Mouse (Mus musculus): ENCODE results near the gene Tsga10ip. TPM values are rescaled to one million over a fixed set of nuclear protein-coding genes. Genes with fewer than 3 reads are reported as not detected.

Gene Tsga10ip
- polyA plus RNA-seq, 1 experiment from 2014 or later = not detected

GRCm38 (mm10) chr19:5348526-5349501 is 53.5 kb downstream of the Tsga10ip start:
- Histone ChIP-seq H3K27ac (replicated peaks; ENCODE audit: low read depth, low read length) (no peak overlapping the region), H3K9me3 (ENCODE audit: control insufficient read depth, low read length) (no peaks in the 10 kb centered on the region), H3K4me2 (ENCODE audit: low read length) (peak overlapping the region; percentile 60), H3K4me1 (ENCODE audit: control insufficient read depth, insufficient read depth, low read length) (peaks cover 5% of the 10 kb centered on the region; the same call in 1 of the 2 replicates), H3K27me3 (ENCODE audit: control insufficient read depth, insufficient read depth, low read length) (no peaks in the 10 kb centered on the region), H3K36me3 (ENCODE audit: control insufficient read depth, insufficient read depth, low read length) (no peaks in the 10 kb centered on the region), H3K9ac (replicated peaks; ENCODE audit: low read length) (peak overlapping the region; percentile 64), H3K4me3 (replicated peaks; ENCODE audit: low read depth, low read length) (peak overlapping the region; percentile 34)
- ATAC-seq (ENCODE audit: low FRiP score, low TSS enrichment) (no peak; the same call in 1 of the 2 replicates), DNase-seq (peak; percentile 77)
- WGBS = 6% methylated on average over 34 of the region's 34 CpGs

- Histone ChIP-seq H3K27me3 (ENCODE audit: control insufficient read depth, insufficient read depth, low read length) (no peaks in the 10 kb centered on the region), H3K4me2 (ENCODE audit: low read length) (no peak overlapping the region), H3K36me3 (ENCODE audit: control insufficient read depth, insufficient read depth, low read length) (no peaks in the 10 kb centered on the region), H3K4me3 (replicated peaks; ENCODE audit: low read depth, low read length) (no peak overlapping the region), H3K9me3 (ENCODE audit: control insufficient read depth, low read length) (no peaks in the 10 kb centered on the region), H3K4me1 (ENCODE audit: control insufficient read depth, insufficient read depth, low read length) (peaks cover 5% of the 10 kb centered on the region; the same call in 1 of the 2 replicates), H3K27ac (replicated peaks; ENCODE audit: low read depth, low read length) (no peak overlapping the region), H3K9ac (replicated peaks; ENCODE audit: low read length) (no peak overlapping the region)
- ATAC-seq (ENCODE audit: low FRiP score, low TSS enrichment) (no peak), DNase-seq (no peak)
- 77% methylated on average over 6 of the region's 6 CpGs for WGBS
Observed at GRCm38 (mm10) chr19:5348064-5348463, 54.3 kb downstream of the Tsga10ip start.

GRCm38 (mm10) chr19:5345297-5346131 is 56.8 kb downstream of the Tsga10ip start:
- no peaks in the 10 kb centered on the region for H3K36me3 ChIP-seq (ENCODE audit: control insufficient read depth, insufficient read depth, low read length)
- DNase-seq (no peak), ATAC-seq (ENCODE audit: low FRiP score, low TSS enrichment) (no peak)
- no peak overlapping the region for H3K27ac ChIP-seq (replicated peaks; ENCODE audit: low read depth, low read length)
- no peak overlapping the region for H3K4me3 ChIP-seq (replicated peaks; ENCODE audit: low read depth, low read length)
- H3K9ac ChIP-seq (replicated peaks; ENCODE audit: low read length) = no peak overlapping the region
- 85% methylated on average over 6 of the region's 6 CpGs for WGBS
- no peaks in the 10 kb centered on the region for H3K27me3 ChIP-seq (ENCODE audit: control insufficient read depth, insufficient read depth, low read length)
- H3K9me3 ChIP-seq (ENCODE audit: control insufficient read depth, low read length) = no peaks in the 10 kb centered on the region
- H3K4me2 ChIP-seq (ENCODE audit: low read length) = no peak overlapping the region
- peaks cover 5% of the 10 kb centered on the region; the same call in 1 of the 2 replicates for H3K4me1 ChIP-seq (ENCODE audit: control insufficient read depth, insufficient read depth, low read length)

- Histone ChIP-seq H3K4me1 (ENCODE audit: control insufficient read depth, insufficient read depth, low read length) (no peaks in the 10 kb centered on the region), H3K9me3 (ENCODE audit: control insufficient read depth, low read length) (no peaks in the 10 kb centered on the region), H3K27me3 (ENCODE audit: control insufficient read depth, insufficient read depth, low read length) (no peaks in the 10 kb centered on the region), H3K36me3 (ENCODE audit: control insufficient read depth, insufficient read depth, low read length) (no peaks in the 10 kb centered on the region), H3K27ac (replicated peaks; ENCODE audit: low read depth, low read length) (no peak overlapping the region), H3K9ac (replicated peaks; ENCODE audit: low read length) (no peak overlapping the region), H3K4me2 (ENCODE audit: low read length) (no peak overlapping the region), H3K4me3 (replicated peaks; ENCODE audit: low read depth, low read length) (no peak overlapping the region)
- 97% methylated on average over 7 of the region's 7 CpGs for WGBS
- DNase-seq (no peak), ATAC-seq (ENCODE audit: low FRiP score, low TSS enrichment) (no peak)
Observed at GRCm38 (mm10) chr19:5341360-5341759, 61.0 kb downstream of the Tsga10ip start.

Other genes starting within 250 kb of the Tsga10ip start
- 42.4 and 48.4 TPM in 2 replicates for gene Pacs1, start 129.4 kb downstream of the Tsga10ip start, polyA plus RNA-seq (2014; fragmentation: Nextera tagmentation; extraction: Ambion mirVana)
- 291 and 365 TPM in 2 replicates for gene Sf3b2, start 107.1 kb downstream of the Tsga10ip start, polyA plus RNA-seq (2014; fragmentation: Nextera tagmentation; extraction: Ambion mirVana)
- 29.0 and 35.5 TPM in 2 replicates for gene Gal3st3, start 104.2 kb downstream of the Tsga10ip start, polyA plus RNA-seq (2014; fragmentation: Nextera tagmentation; extraction: Ambion mirVana)
- not detected in 2 replicates for gene Catsper1, start 66.8 kb downstream of the Tsga10ip start, polyA plus RNA-seq (2014; fragmentation: Nextera tagmentation; extraction: Ambion mirVana)
- gene Cst6, start 53.0 kb downstream of the Tsga10ip start, polyA plus RNA-seq (2014; fragmentation: Nextera tagmentation; extraction: Ambion mirVana) = 7.7 and 8.4 TPM in 2 replicates
- 36.4 and 36.6 TPM in 2 replicates for gene Eif1ad, start 35.8 kb downstream of the Tsga10ip start, polyA plus RNA-seq (2014; fragmentation: Nextera tagmentation; extraction: Ambion mirVana)
- 330 and 375 TPM in 2 replicates for gene Banf1, start 35.4 kb downstream of the Tsga10ip start, polyA plus RNA-seq (2014; fragmentation: Nextera tagmentation; extraction: Ambion mirVana)
- 57.1 and 61.1 TPM in 2 replicates for gene Sart1, start 13.8 kb downstream of the Tsga10ip start, polyA plus RNA-seq (2014; fragmentation: Nextera tagmentation; extraction: Ambion mirVana)
- gene Drap1, start 22.5 kb upstream of the Tsga10ip start, polyA plus RNA-seq (2014; fragmentation: Nextera tagmentation; extraction: Ambion mirVana) = 225 and 299 TPM in 2 replicates
- 53.7 and 65.2 TPM in 2 replicates for gene AI837181, start 22.6 kb upstream of the Tsga10ip start, polyA plus RNA-seq (2014; fragmentation: Nextera tagmentation; extraction: Ambion mirVana)
- gene Fosl1, start 45.0 kb upstream of the Tsga10ip start, polyA plus RNA-seq (2014; fragmentation: Nextera tagmentation; extraction: Ambion mirVana) = not detected in 2 replicates
- 7.6 and 9.1 TPM in 2 replicates for gene Ccdc85b, start 55.4 kb upstream of the Tsga10ip start, polyA plus RNA-seq (2014; fragmentation: Nextera tagmentation; extraction: Ambion mirVana)
- 169 and 199 TPM in 2 replicates for gene Fibp, start 58.1 kb upstream of the Tsga10ip start, polyA plus RNA-seq (2014; fragmentation: Nextera tagmentation; extraction: Ambion mirVana)
- 4.3 and 4.9 TPM in 2 replicates for gene Ctsw, start 66.0 kb upstream of the Tsga10ip start, polyA plus RNA-seq (2014; fragmentation: Nextera tagmentation; extraction: Ambion mirVana)
- gene Efemp2, start 71.4 kb upstream of the Tsga10ip start, polyA plus RNA-seq (2014; fragmentation: Nextera tagmentation; extraction: Ambion mirVana) = 18.0 and 28.7 TPM in 2 replicates
- 43.4 and 49.3 TPM in 2 replicates for gene Mus81, start 85.9 kb upstream of the Tsga10ip start, polyA plus RNA-seq (2014; fragmentation: Nextera tagmentation; extraction: Ambion mirVana)
- 4,021 and 4,124 TPM in 2 replicates for gene Cfl1, start 87.9 kb upstream of the Tsga10ip start, polyA plus RNA-seq (2014; fragmentation: Nextera tagmentation; extraction: Ambion mirVana)
- gene 1700020D05Rik, start 101.3 kb upstream of the Tsga10ip start, polyA plus RNA-seq (2014; fragmentation: Nextera tagmentation; extraction: Ambion mirVana) = 0.36 TPM in 2 replicates
- 89.8 and 98.4 TPM in 2 replicates for gene Snx32, start 108.0 kb upstream of the Tsga10ip start, polyA plus RNA-seq (2014; fragmentation: Nextera tagmentation; extraction: Ambion mirVana)
- gene Ovol1, start 158.1 kb upstream of the Tsga10ip start, polyA plus RNA-seq (2014; fragmentation: Nextera tagmentation; extraction: Ambion mirVana) = not detected in 2 replicates
- 1.6 and 2.8 TPM in 2 replicates for gene Ap5b1, start 165.5 kb upstream of the Tsga10ip start, polyA plus RNA-seq (2014; fragmentation: Nextera tagmentation; extraction: Ambion mirVana)
- 46.8 and 58.8 TPM in 2 replicates for gene Rnaseh2c, start 199.3 kb upstream of the Tsga10ip start, polyA plus RNA-seq (2014; fragmentation: Nextera tagmentation; extraction: Ambion mirVana)
- 49.5 and 58.3 TPM in 2 replicates for gene Kat5, start 207.7 kb upstream of the Tsga10ip start, polyA plus RNA-seq (2014; fragmentation: Nextera tagmentation; extraction: Ambion mirVana)
- gene Rela, start 235.0 kb upstream of the Tsga10ip start, polyA plus RNA-seq (2014; fragmentation: Nextera tagmentation; extraction: Ambion mirVana) = 30.0 and 30.2 TPM in 2 replicates